Mouse (Mus musculus) MEL (cell line): Measurements from ENCODE around the gene Rpl29. TPM values are rescaled to one million over a fixed set of nuclear protein-coding genes. Genes with fewer than 3 reads are reported as not detected.

Experiments
- DNase-seq: peaks from one replicate; pipeline ENCODE4 v3.0.0; 2011; ENCODE audit warnings: low read depth, low spot score
- H3K27ac ChIP-seq: 2 replicates; pipeline ENCODE4 v1.5.1; 2012; ENCODE audit warnings: low read depth, mild to moderate bottlenecking, control low read depth, low read length, moderate library complexity; ENCODE audit not compliant: control insufficient read depth
- H3K27me3 ChIP-seq, 2 experiments: fragments of 150-350 bp in 1 of 2; sonication (generic) in 1 of 2; 2 replicates each; pipeline ENCODE4 v1.6.1; 2012; ENCODE audit warnings: low read length in 2 of 2, mild to moderate bottlenecking in 2 of 2, improper control_type of control experiment in 1 of 2, moderate library complexity in 1 of 2; ENCODE audit not compliant: insufficient read depth in 2 of 2, control insufficient read depth in 1 of 2
- H3K36me3 ChIP-seq, 2 experiments: 2 replicates each; pipeline ENCODE4 v1.6.1; 2012 to 2014; ENCODE audit warnings: low read length in 2 of 2, improper control_type of control experiment in 1 of 2, inconsistent platforms in 1 of 2, mild to moderate bottlenecking in 1 of 2; ENCODE audit not compliant: insufficient read depth in 2 of 2, control insufficient read depth in 1 of 2
- H3K4me1 ChIP-seq, 2 experiments: fragments of 150-350 bp in 1 of 2; sonication (generic) in 1 of 2; 2 replicates each; pipeline ENCODE4 v1.6.1; 2012; ENCODE audit warnings: low read length in 2 of 2, improper control_type of control experiment in 1 of 2, mild to moderate bottlenecking in 1 of 2; ENCODE audit not compliant: insufficient read depth in 2 of 2, control insufficient read depth in 1 of 2
- H3K4me3 ChIP-seq, 2 experiments: fragments of 150-350 bp in 1 of 2; sonication (generic) in 1 of 2; 2 replicates each; pipeline ENCODE4 v1.5.1; 2012; ENCODE audit warnings: low read depth in 2 of 2, low read length in 2 of 2, mild to moderate bottlenecking in 2 of 2, moderate library complexity in 2 of 2, control low read depth in 1 of 2, improper control_type of control experiment in 1 of 2; ENCODE audit not compliant: control insufficient read depth in 1 of 2, insufficient read depth in 1 of 2
- H3K79me2 ChIP-seq: 2 replicates; pipeline ENCODE4 v1.6.1; 2012; ENCODE audit warnings: mild to moderate bottlenecking, low read length, moderate library complexity; ENCODE audit not compliant: control insufficient read depth, poor library complexity, insufficient read depth
- H3K9ac ChIP-seq: 2 replicates; pipeline ENCODE4 v1.6.1; 2012; ENCODE audit warnings: low read depth, mild to moderate bottlenecking, control low read depth, low read length, moderate library complexity; ENCODE audit not compliant: control insufficient read depth, poor library complexity, severe bottlenecking
- H3K9me3 ChIP-seq: fragments of 150-350 bp; sonication (generic); replicated peaks from 2 replicates; pipeline ENCODE4 v1.6.1; 2012; ENCODE audit warnings: mild to moderate bottlenecking, low read length, improper control_type of control experiment, moderate library complexity; ENCODE audit not compliant: insufficient read depth
- CHD1 ChIP-seq: IDR thresholded peaks from 2 replicates; pipeline ENCODE4 v1.6.1; 2012; ENCODE audit warnings: low read depth, mild to moderate bottlenecking, inconsistent platforms, low read length, improper control_type of control experiment
- CHD2 ChIP-seq: IDR thresholded peaks from 2 replicates; pipeline ENCODE4 v1.6.1; 2011; ENCODE audit warnings: low read length, improper control_type of control experiment
- ELF1 ChIP-seq: IDR thresholded peaks from 2 replicates; pipeline ENCODE4 v1.6.1; 2014; ENCODE audit warnings: low read depth, mild to moderate bottlenecking, inconsistent platforms, low read length, improper control_type of control experiment, moderate library complexity
- EP300 ChIP-seq, 2 experiments: IDR thresholded peaks; 2 replicates each; pipeline ENCODE4 v1.6.1; 2011; ENCODE audit warnings: improper control_type of control experiment in 2 of 2, low read length in 2 of 2, low read depth in 1 of 2, mild to moderate bottlenecking in 1 of 2
- ETS1 ChIP-seq: IDR thresholded peaks from 2 replicates; pipeline ENCODE4 v1.6.1; 2012; ENCODE audit warnings: low read depth, mild to moderate bottlenecking, inconsistent platforms, low read length, improper control_type of control experiment, moderate library complexity
- GATA1 ChIP-seq: IDR thresholded peaks from 2 replicates; pipeline ENCODE4 v1.6.1; 2011; ENCODE audit warnings: low read depth, low read length, improper control_type of control experiment
- HCFC1 ChIP-seq: IDR thresholded peaks from 2 replicates; pipeline ENCODE4 v1.6.1; 2012; ENCODE audit warnings: low read depth, mild to moderate bottlenecking, inconsistent platforms, low read length, improper control_type of control experiment, moderate library complexity
- JUND ChIP-seq: IDR thresholded peaks from 2 replicates; pipeline ENCODE4 v1.6.1; 2011; ENCODE audit warnings: low read depth, mild to moderate bottlenecking, improper control_type of control experiment, low read length
- KAT2A ChIP-seq: conservative IDR thresholded peaks from 2 replicates; pipeline ENCODE4 v1.6.1; 2012; ENCODE audit warnings: low read depth, low read length, improper control_type of control experiment, inconsistent platforms
- MAFK ChIP-seq: IDR thresholded peaks from 2 replicates; pipeline ENCODE4 v1.6.1; 2011; ENCODE audit warnings: low read depth, mild to moderate bottlenecking, low read length, improper control_type of control experiment, borderline replicate concordance
- MEF2A ChIP-seq: IDR thresholded peaks from 2 replicates; pipeline ENCODE4 v1.6.1; 2014; ENCODE audit warnings: low read depth, mild to moderate bottlenecking, inconsistent platforms, low read length, improper control_type of control experiment; ENCODE audit not compliant: poor library complexity, insufficient replicate concordance, severe bottlenecking; ENCODE audit errors: extremely low read depth
- MXI1 ChIP-seq: IDR thresholded peaks from 2 replicates; pipeline ENCODE4 v1.6.1; 2011; ENCODE audit warnings: mild to moderate bottlenecking, low read depth, low read length, improper control_type of control experiment
- MYB ChIP-seq: IDR thresholded peaks from 2 replicates; pipeline ENCODE4 v1.6.1; 2011; ENCODE audit warnings: mild to moderate bottlenecking, low read depth, low read length, improper control_type of control experiment
- MYC ChIP-seq: IDR thresholded peaks from 2 replicates; pipeline ENCODE4 v1.6.1; 2011; ENCODE audit warnings: low read depth, mild to moderate bottlenecking, low read length, improper control_type of control experiment, moderate library complexity
- NELFE ChIP-seq: IDR thresholded peaks from 2 replicates; pipeline ENCODE4 v1.6.1; 2011; ENCODE audit warnings: low read depth, low read length, improper control_type of control experiment
- POLR2A ChIP-seq, 2 experiments: IDR thresholded peaks; 2 replicates each; pipeline ENCODE4 v1.6.1; 2011 to 2012; ENCODE audit warnings: low read length in 2 of 2, mild to moderate bottlenecking in 2 of 2, control low read depth in 1 of 2, improper control_type of control experiment in 1 of 2, low read depth in 1 of 2, moderate library complexity in 1 of 2; ENCODE audit not compliant: control insufficient read depth in 1 of 2, insufficient read depth in 1 of 2, poor library complexity in 1 of 2
- RAD21 ChIP-seq: IDR thresholded peaks from 2 replicates; pipeline ENCODE4 v1.6.1; 2011; ENCODE audit warnings: mild to moderate bottlenecking, low read depth, low read length, improper control_type of control experiment
- RCOR1 ChIP-seq: IDR thresholded peaks from 2 replicates; pipeline ENCODE4 v1.6.1; 2012; ENCODE audit warnings: low read depth, mild to moderate bottlenecking, inconsistent platforms, low read length, improper control_type of control experiment
- SMC3 ChIP-seq: IDR thresholded peaks from 2 replicates; pipeline ENCODE4 v1.6.1; 2011; ENCODE audit warnings: low read depth, low read length, improper control_type of control experiment
- TAL1 ChIP-seq: IDR thresholded peaks from 2 replicates; pipeline ENCODE4 v1.6.1; 2012; ENCODE audit warnings: mild to moderate bottlenecking, inconsistent platforms, low read length, moderate library complexity, mixed read lengths
- UBTF ChIP-seq: IDR thresholded peaks from 2 replicates; pipeline ENCODE4 v1.6.1; 2012; ENCODE audit warnings: low read depth, mild to moderate bottlenecking, inconsistent platforms, low read length, improper control_type of control experiment, moderate library complexity, borderline replicate concordance; ENCODE audit not compliant: insufficient read depth
- USF1 ChIP-seq: IDR thresholded peaks from 2 replicates; pipeline ENCODE4 v1.6.1; 2014; ENCODE audit warnings: low read depth, mild to moderate bottlenecking, inconsistent platforms, low read length, improper control_type of control experiment, moderate library complexity
- ZKSCAN1 ChIP-seq: IDR thresholded peaks from 2 replicates; pipeline ENCODE4 v1.6.1; 2012; ENCODE audit warnings: low read depth, mild to moderate bottlenecking, inconsistent platforms, low read length, improper control_type of control experiment, moderate library complexity
- ZMIZ1 ChIP-seq: IDR thresholded peaks from 2 replicates; pipeline ENCODE4 v1.6.1; 2012; ENCODE audit warnings: low read depth, mild to moderate bottlenecking, inconsistent platforms, low read length, improper control_type of control experiment, moderate library complexity
- polyA plus RNA-seq, 2 experiments: library from polyadenylated mRNA; stranded (reverse) in 1 of 2; unstranded in 1 of 2; fragments of >175 nt in 1 of 2; fragments of >200 nt in 1 of 2; gene quantifications; 2 replicates each; pipeline versions ENCODE4 v1.2.1 to v1.2.4; 2012; ENCODE audit warnings: low replicate concordance in 2 of 2, low read depth in 1 of 2; ENCODE audit not compliant: insufficient read length in 2 of 2, insufficient read depth in 1 of 2, missing spikeins in 1 of 2
- total RNA-seq: library from RNA; depleted of rRNA; stranded (reverse); fragments of 300-350 nt; gene quantifications from 2 replicates; pipeline ENCODE4 v1.2.3, GENCODE M21; 2012

Gene Rpl29
- total and polyA plus RNA-seq, 3 experiments, result 60.8 to 761 TPM; not detected in 1

- H3K9ac ChIP-seq, result no peak overlapping the region
- H3K9me3 ChIP-seq, result no peaks in the 10 kb centered on the region
- H3K79me2 ChIP-seq, result no peaks in the 10 kb centered on the region
- peaks cover 0 to 2% of the 10 kb centered on the region in 2 experiments; a peak in 2 of 4 replicates for H3K36me3 ChIP-seq
- DNase-seq, result no peak
- H3K4me3 ChIP-seq, result no peak overlapping the region
- H3K27ac ChIP-seq, result no peak overlapping the region
- H3K27me3 ChIP-seq, result no peaks in the 10 kb centered on the region
- peaks cover 0 to 8% of the 10 kb centered on the region in 2 experiments; a peak in 1 of 4 replicates for H3K4me1 ChIP-seq
- no peak for TF ChIP-seq ETS1
- no peak for TF ChIP-seq MYC
- TF ChIP-seq CHD2, result no peak
- TF ChIP-seq, all 39 proteins: peak for 0
These were observed 15.6 kb upstream of the Rpl29 start for GRCm38 (mm10) chr9:106413606-106414005.

- DNase-seq, result no peak
- H3K27me3 ChIP-seq, result no peaks in the 10 kb centered on the region
These were observed 12.4 kb upstream of the Rpl29 start for GRCm38 (mm10) chr9:106416826-106417225.

DNA sequence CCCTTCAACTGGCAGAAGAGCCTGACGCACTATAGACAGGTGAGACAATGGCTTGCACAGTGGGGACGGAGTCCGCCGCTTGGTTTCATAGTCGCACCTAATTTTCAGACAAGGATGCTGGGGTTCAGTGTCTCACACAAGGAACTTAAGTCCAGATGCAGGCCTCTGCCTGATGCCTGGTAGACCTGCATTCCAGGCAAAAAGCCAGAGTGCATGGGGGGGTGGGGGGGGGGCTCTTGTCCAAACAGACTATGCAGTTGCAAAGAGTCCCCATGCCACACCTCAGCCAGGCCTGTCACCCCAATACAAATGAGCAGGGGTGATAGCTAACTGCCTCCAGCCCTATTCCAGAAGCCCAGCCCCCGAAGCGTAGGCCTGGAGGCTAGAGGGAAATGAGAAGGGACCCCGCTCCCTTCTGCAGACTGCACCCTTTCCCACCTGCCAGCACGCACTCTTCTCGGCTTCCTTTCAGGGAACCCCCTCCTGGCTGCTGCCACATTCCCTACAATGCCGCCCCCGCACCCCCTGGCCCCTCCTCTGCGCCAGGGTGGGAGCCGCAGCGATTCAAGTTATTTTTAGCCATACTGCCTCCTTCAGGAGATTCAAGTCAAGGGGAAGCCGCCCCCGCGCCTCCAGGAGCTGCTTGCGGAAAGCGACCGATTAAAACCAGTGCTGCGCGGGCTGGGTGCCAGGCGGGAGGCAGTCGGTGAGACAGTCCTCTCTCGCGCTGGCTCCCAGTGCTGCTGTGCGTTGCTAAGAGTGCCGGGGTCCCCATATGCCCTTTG lies 11.2 kb upstream of the Rpl29 start:
- peak; percentile 82 for DNase-seq
- no peaks in the 10 kb centered on the region for H3K27me3 ChIP-seq
- TF ChIP-seq HCFC1, result no peak
- TF ChIP-seq MEF2A, result peak; percentile 86; the same call in 1 of the 2 replicates
- TF ChIP-seq CHD1, result no peak
- TF ChIP-seq MXI1, result no peak
- no peak for TF ChIP-seq UBTF
- no peak for TF ChIP-seq NELFE
- TF ChIP-seq POLR2A (IDR thresholded peaks at IDR 0.05; ENCODE audit: control insufficient read depth in 1 of 2, insufficient read depth in 1 of 2, low read depth in 1 of 2, low read length in 2 of 2, poor library complexity in 1 of 2), result no peak
- peak; percentile 33; the same call in 1 of the 2 replicates for TF ChIP-seq SMC3
- TF ChIP-seq TAL1, result no peak
- TF ChIP-seq GATA1, result no peak
- no peak for TF ChIP-seq CHD2
- no peak for TF ChIP-seq ELF1
- peak; percentile 19 for TF ChIP-seq RAD21
- peak; percentile 9 to 40; a peak in 3 of 4 replicates for TF ChIP-seq EP300 (IDR thresholded peaks at IDR 0.05; ENCODE audit: low read depth in 1 of 2, low read length in 2 of 2)
- TF ChIP-seq ZMIZ1, result no peak
- TF ChIP-seq ZKSCAN1, result no peak
- TF ChIP-seq MYB, result no peak
- TF ChIP-seq RCOR1, result peak; percentile 86; the same call in 1 of the 2 replicates
- no peak for TF ChIP-seq KAT2A

More at GRCm38 (mm10) chr9:106416826-106417225, 12.4 kb upstream of the Rpl29 start:
- no peaks in the 10 kb centered on the region for H3K79me2 ChIP-seq
- no peaks in the 10 kb centered on the region for H3K9me3 ChIP-seq
- no peak overlapping the region for H3K9ac ChIP-seq
- TF ChIP-seq RAD21, result no peak
- TF ChIP-seq TAL1, result no peak
- no peak for TF ChIP-seq HCFC1
- TF ChIP-seq MEF2A, result no peak
- TF ChIP-seq ETS1, result no peak
- no peak for TF ChIP-seq ZMIZ1
- TF ChIP-seq NELFE, result no peak
- TF ChIP-seq USF1, result no peak
- TF ChIP-seq MAFK, result no peak
- TF ChIP-seq JUND, result no peak
- H3K4me1 ChIP-seq, result peaks cover 0 to 23% of the 10 kb centered on the region in 2 experiments; a peak in 2 of 4 replicates
- H3K27ac ChIP-seq, result no peak overlapping the region
- no peak overlapping the region for H3K4me3 ChIP-seq
- H3K36me3 ChIP-seq, result peaks cover 0 to 2% of the 10 kb centered on the region in 2 experiments; a peak in 2 of 4 replicates

More for the DNA sequence above, 11.2 kb upstream of the Rpl29 start:
- peaks cover 0 to 23% of the 10 kb centered on the region in 2 experiments; a peak in 2 of 4 replicates for H3K4me1 ChIP-seq
- H3K9ac ChIP-seq, result no peak overlapping the region
- H3K9me3 ChIP-seq, result no peaks in the 10 kb centered on the region
- H3K27ac ChIP-seq, result no peak overlapping the region
- H3K4me3 ChIP-seq, result no peak overlapping the region
- peaks cover 0 to 2% of the 10 kb centered on the region in 2 experiments; a peak in 2 of 4 replicates for H3K36me3 ChIP-seq
- H3K79me2 ChIP-seq, result no peaks in the 10 kb centered on the region
